Mouse (Mus musculus): Measurements from ENCODE around the gene Slc26a3.

- no peak for TF ChIP-seq POLR2A (IDR thresholded peaks at IDR 0.05; ENCODE audit: low read depth, low read length)
- no peak for TF ChIP-seq CTCF (IDR thresholded peaks at IDR 0.05; ENCODE audit: extremely low read depth, insufficient read length, insufficient replicate concordance, low read depth, low read length)
Measured at GRCm38 (mm10) chr12:31507718-31508364, 117.2 kb downstream of the Slc26a3 start.
